Mouse (Mus musculus) neural tube, embryonic 14.5 days (tissue): ENCODE measurements around the gene Fbxo44. TPM values are rescaled to one million over a fixed set of nuclear protein-coding genes. Genes with fewer than 3 reads are reported as not detected.
"Not testable (repeated sequence)": the region's sequence is repeated elsewhere in the genome, so short reads cannot be mapped to it uniquely, and the experiment has no call there.

Experiments used
- ATAC-seq: fragments of 200-750 bp; cut with Nextera tagmentation; 2 replicates; pipeline ENCODE4 v1.8.0; 2017; ENCODE audit warnings: low read depth, mild to moderate bottlenecking, moderate TSS enrichment, moderate library complexity
- H3K27ac ChIP-seq: fragments of 300-500 bp; sonication (generic); 2 replicates; pipeline ENCODE4 v1.5.1; 2014; ENCODE audit warnings: low read depth, mild to moderate bottlenecking, control low read depth, low read length, moderate library complexity, mixed read lengths
- H3K27me3 ChIP-seq: fragments of 300-500 bp; sonication (generic); 2 replicates; pipeline ENCODE4 v1.6.1; 2014; ENCODE audit warnings: low read length; ENCODE audit not compliant: control insufficient read depth, insufficient read depth
- H3K36me3 ChIP-seq: fragments of 300-500 bp; sonication (generic); 2 replicates; pipeline ENCODE4 v1.6.1; 2014; ENCODE audit warnings: low read length, mixed read lengths; ENCODE audit not compliant: control insufficient read depth, insufficient read depth
- H3K4me1 ChIP-seq: fragments of 300-500 bp; sonication (generic); 2 replicates; pipeline ENCODE4 v1.6.1; 2014; ENCODE audit warnings: low read length; ENCODE audit not compliant: control insufficient read depth, insufficient read depth
- H3K4me2 ChIP-seq: fragments of 300-500 bp; sonication (generic); 2 replicates; pipeline ENCODE4 v1.6.1; 2014; ENCODE audit warnings: mild to moderate bottlenecking, low read depth, low read length, control low read depth
- H3K4me3 ChIP-seq: fragments of 300-500 bp; sonication (generic); 2 replicates; pipeline ENCODE4 v1.5.1; 2014; ENCODE audit warnings: low read depth, low read length, control low read depth, mixed read lengths
- H3K9ac ChIP-seq: fragments of 300-500 bp; sonication (generic); replicated peaks from 2 replicates; pipeline ENCODE4 v1.6.1; 2014; ENCODE audit warnings: low read depth, mild to moderate bottlenecking, control low read depth, low read length, mixed read lengths
- H3K9me3 ChIP-seq: fragments of 300-500 bp; sonication (generic); 2 replicates; pipeline ENCODE4 v1.6.1; 2016; ENCODE audit warnings: low read length; ENCODE audit not compliant: control insufficient read depth
- WGBS: fragments of 180-500 bp; shearing (Covaris S2); extraction: QIAGEN DNeasy Blood & Tissue Kit; methylation state at CpG from one replicate; pipeline ENCODE4 v1.1.7; 2014; 5-methylcytosine and 5-hydroxymethylcytosine counted together
- polyA plus RNA-seq: library from polyadenylated mRNA; unstranded; fragments of >200 nt; fragmentation: Nextera tagmentation; extraction: Ambion mirVana; gene quantifications from 2 replicates; pipeline ENCODE4 v1.2.1, GENCODE M21; 2014

Fbxo44 gene
- 99.4 and 116 TPM in 2 replicates for polyA plus RNA-seq

- Histone ChIP-seq H3K4me3 (peak within 1 kb of the TSS; percentile 71), H3K9me3 (no peaks in the 10 kb centered on the region), H3K27me3 (peaks cover 17% of the 10 kb centered on the region), H3K4me1 (peaks cover 16% of the 10 kb centered on the region), H3K27ac (peak within 1 kb of the TSS; percentile 92), H3K36me3 (peaks cover 8% of the 10 kb centered on the region; the same call in 1 of the 2 replicates), H3K4me2 (peak within 1 kb of the TSS; percentile 49), H3K9ac (peak within 1 kb of the TSS; percentile 91)
- ATAC-seq: peak; percentile 73
- WGBS: 1% methylated on average over 43 of the region's 43 CpGs
Observed at GRCm38 (mm10) chr4:148160436-148161390, at the start of gene Fbxo44, which contains the start of gene Fbxo2. Gene Fbxo44, minus strand, starts transcription at chr4:148160482. Gene Fbxo2, plus strand, starts transcription at chr4:148160621.

- peaks cover 10% of the 10 kb centered on the region; the same call in 1 of the 2 replicates for H3K4me1 ChIP-seq
- no peak; the same call in 1 of the 2 replicates for ATAC-seq
- H3K27me3 ChIP-seq: no peaks in the 10 kb centered on the region
- no peak overlapping the region for H3K4me2 ChIP-seq
- H3K9me3 ChIP-seq: no peaks in the 10 kb centered on the region
- WGBS: 31% methylated on average over 6 of the region's 6 CpGs
- no peaks in the 10 kb centered on the region for H3K36me3 ChIP-seq
- H3K4me3 ChIP-seq: no peak overlapping the region
- H3K27ac ChIP-seq: no peak overlapping the region
- H3K9ac ChIP-seq: no peak overlapping the region
Observed at GRCm38 (mm10) chr4:148204873-148205232, 44.6 kb upstream of the Fbxo44 start.

- Histone ChIP-seq H3K9me3 (no peaks in the 10 kb centered on the region), H3K36me3 (no peaks in the 10 kb centered on the region), H3K4me1 (peaks cover 10% of the 10 kb centered on the region; the same call in 1 of the 2 replicates), H3K4me2 (no peak overlapping the region), H3K27ac (peak overlapping the region; percentile 28; the same call in 1 of the 2 replicates), H3K4me3 (no peak overlapping the region), H3K27me3 (no peaks in the 10 kb centered on the region), H3K9ac (no peak overlapping the region)
- no peak; the same call in 1 of the 2 replicates for ATAC-seq
- WGBS: 50% methylated on average over 15 of the region's 15 CpGs
Observed at GRCm38 (mm10) chr4:148204061-148204872, 44.0 kb upstream of the Fbxo44 start.

- Histone ChIP-seq H3K4me3 (no peak overlapping the region), H3K36me3 (no peaks in the 10 kb centered on the region), H3K4me2 (no peak overlapping the region), H3K9ac (no peak overlapping the region), H3K4me1 (peaks cover 10% of the 10 kb centered on the region; the same call in 1 of the 2 replicates), H3K27me3 (no peaks in the 10 kb centered on the region), H3K27ac (no peak overlapping the region), H3K9me3 (no peaks in the 10 kb centered on the region)
- ATAC-seq: no peak
- 92% methylated on average over 2 of the region's 2 CpGs for WGBS
Observed at GRCm38 (mm10) chr4:148203557-148203956, 43.3 kb upstream of the Fbxo44 start.

GRCm38 (mm10) chr4:148198721-148199120 lies 38.4 kb upstream of the Fbxo44 start:
- Histone ChIP-seq H3K4me2 (0 out of 2 replicates have a peak overlapping the region, but pooled peaks have one; percentile 11), H3K4me3 (no peak overlapping the region), H3K36me3 (no peaks in the 10 kb centered on the region), H3K9me3 (no peaks in the 10 kb centered on the region), H3K4me1 (no peaks in the 10 kb centered on the region; the same call in 1 of the 2 replicates), H3K27me3 (no peaks in the 10 kb centered on the region), H3K27ac (no peak overlapping the region), H3K9ac (no peak overlapping the region)
- WGBS: 15% methylated on average over 10 of the region's 10 CpGs
- peak; percentile 60; the same call in 1 of the 2 replicates for ATAC-seq

GRCm38 (mm10) chr4:148194400-148194799 lies 34.1 kb upstream of the Fbxo44 start:
- Histone ChIP-seq H3K9ac (no peak overlapping the region), H3K36me3 (no peaks in the 10 kb centered on the region), H3K27me3 (no peaks in the 10 kb centered on the region), H3K27ac (no peak overlapping the region), H3K4me1 (no peaks in the 10 kb centered on the region; the same call in 1 of the 2 replicates), H3K4me2 (no peak overlapping the region), H3K4me3 (no peak overlapping the region), H3K9me3 (no peaks in the 10 kb centered on the region)
- no peak for ATAC-seq

- H3K27me3 ChIP-seq: no peaks in the 10 kb centered on the region
- no peak overlapping the region for H3K4me2 ChIP-seq
- H3K9me3 ChIP-seq: no peaks in the 10 kb centered on the region
- no peak overlapping the region for H3K27ac ChIP-seq
- 32% methylated on average over 11 of the region's 11 CpGs for WGBS
- no peak overlapping the region for H3K9ac ChIP-seq
- H3K4me3 ChIP-seq: no peak overlapping the region
- H3K4me1 ChIP-seq: no peaks in the 10 kb centered on the region
- no peaks in the 10 kb centered on the region for H3K36me3 ChIP-seq
- ATAC-seq: no peak; the same call in 1 of the 2 replicates
Observed at GRCm38 (mm10) chr4:148192707-148193245, 32.5 kb upstream of the Fbxo44 start.

DNA sequence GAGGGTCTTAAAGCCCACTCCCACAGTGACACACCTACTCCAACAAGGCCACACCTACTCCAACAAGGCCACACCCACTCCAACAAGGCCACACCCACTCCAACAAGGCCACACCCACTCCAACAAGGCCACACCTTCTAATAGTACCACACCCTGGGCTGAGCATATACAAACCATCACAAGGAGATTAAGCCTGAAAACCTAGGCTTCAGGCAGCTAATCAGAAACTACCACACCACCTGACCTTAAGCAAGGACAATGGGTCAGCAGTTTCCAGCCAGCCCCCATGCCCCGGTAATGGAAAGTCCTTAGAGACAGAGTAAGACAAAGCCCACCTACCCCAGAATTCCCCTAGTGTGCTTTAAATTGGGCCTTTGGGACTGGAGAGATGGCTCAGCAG lies 28.5 kb upstream of the Fbxo44 start:
- not testable (repeated sequence) for H3K4me1 ChIP-seq, H3K27me3 ChIP-seq, H3K9me3 ChIP-seq, H3K36me3 ChIP-seq, H3K4me3 ChIP-seq, H3K9ac ChIP-seq, ATAC-seq, H3K4me2 ChIP-seq, H3K27ac ChIP-seq
- 97% methylated on average over 1 of the region's 1 CpGs for WGBS
